ENCODE assay signal across 13 mouse cellular contexts in genomic region chr3:146102049-146102448, GRCm38 (mm10). TPM values are rescaled to one million over a fixed set of nuclear protein-coding genes. Genes with fewer than 3 reads are reported as not detected.
A peak's percentile ranks its signal among the peaks of the same experiment; 100 is the strongest.
DNase-seq lines count a peak whose midpoint lies in the region; ATAC-seq and TF ChIP-seq lines count a peak whose summit lies in the region.
"Had no signal": no experiment of that assay in that cellular context is flagged by ENCODE, and none has a peak within 500 bp of the region (broad histone marks: within the 10 kb centered on the region; RNA-seq: fewer than 3 reads in every experiment).

No protein-coding gene starts in this region.

- H3K4me3 ChIP-seq in layer of hippocampus, adult 2 months, result no peak overlapping the region
- H3K4me3 ChIP-seq in forebrain, embryonic 11.5 days (ENCODE audit: low read depth, low read length), result no peak overlapping the region
- H3K4me3 ChIP-seq: hindbrain, embryonic 10.5 days had no signal

- H3K27ac ChIP-seq in layer of hippocampus, adult 2 months, result no peak overlapping the region
- H3K27ac ChIP-seq in forebrain, embryonic 11.5 days (ENCODE audit: low read depth, low read length), result no peak overlapping the region
- H3K27ac ChIP-seq: hindbrain, embryonic 10.5 days had no signal

- H3K36me3 ChIP-seq in forebrain, embryonic 11.5 days (ENCODE audit: control insufficient read depth, insufficient read depth, low read length), result no peaks in the 10 kb centered on the region
- H3K36me3 ChIP-seq: hindbrain, embryonic 10.5 days had no signal

- ATAC-seq in forebrain, embryonic 11.5 days (replicated peaks; ENCODE audit: low FRiP score), result no peak
- ATAC-seq in frontal cortex, adult (ENCODE audit: low TSS enrichment), result no peak
- ATAC-seq in monocyte, adult 5-6 weeks (replicated peaks; ENCODE audit: insufficient number of reproducible peaks, low FRiP score, low TSS enrichment, poor library complexity, severe bottlenecking), result no peak

- no peaks in the 10 kb centered on the region for H3K27me3 ChIP-seq in forebrain, embryonic 11.5 days (ENCODE audit: control insufficient read depth, insufficient read depth, low read length)

- no peak for DNase-seq in layer of hippocampus, adult 2 months (ENCODE audit: low spot score in 2 of 2)
- no peak for DNase-seq in layer of hippocampus, adult 9-11 months
- peak; percentile 62 for DNase-seq in A20 (ENCODE audit: low read depth, low spot score)
- DNase-seq in CD8-positive naive resting alpha-beta T cell, adult 2 months (ENCODE audit: low read depth in 2 of 2, low spot score in 2 of 2), result peak; percentile 42 to 55
- DNase-seq in induced T-regulatory cell, adult 2 months (ENCODE audit: low read depth), result peak; percentile 41
- no peak for DNase-seq in forebrain, embryonic 11.5 days (ENCODE audit: low spot score)
- DNase-seq: gastrocnemius, postnatal 25 days had no signal

- H3K4me2 ChIP-seq in forebrain, embryonic 11.5 days (ENCODE audit: low read depth, low read length, severe bottlenecking), result no peak overlapping the region
- H3K4me2 ChIP-seq: midbrain, embryonic 11.5 days had no signal

- H3K9me3 ChIP-seq in forebrain, embryonic 11.5 days (ENCODE audit: control insufficient read depth, low read length), result no peaks in the 10 kb centered on the region; the same call in 1 of the 2 replicates

- H3K4me1 ChIP-seq in forebrain, embryonic 11.5 days (replicated peaks; ENCODE audit: control insufficient read depth, insufficient read depth, low read length), result no peaks in the 10 kb centered on the region
- H3K4me1 ChIP-seq: hindbrain, embryonic 10.5 days had no signal

- H3K9ac ChIP-seq in forebrain, embryonic 11.5 days (ENCODE audit: low read length), result no peak overlapping the region

- 64% methylated on average over 6 of the region's 6 CpGs for WGBS in forebrain, embryonic 11.5 days

- peak; percentile 63 for TF ChIP-seq CTCF in layer of hippocampus, adult 2 months (conservative IDR thresholded peaks at IDR 0.05)

RNA-seq across cellular contexts. Expression of gene Wdr63, which starts 5.9 kb away (rescaled TPM):
- under 1 TPM; 0.74 to 0.82 TPM for total RNA-seq in layer of hippocampus, adult 2 months (2021)
- 0.09 TPM in 1 of 2 replicates, not detected in the other for polyA plus RNA-seq in forebrain, embryonic 11.5 days (2014; fragmentation: Nextera tagmentation; extraction: Ambion mirVana)
- total RNA-seq in monocyte, adult 5-6 weeks (2017), result not detected in 3 replicates
- total RNA-seq: gastrocnemius, postnatal 25 days; neutrophil, adult 5-6 weeks had no signal
- polyA plus RNA-seq: limb, embryonic 11.5 days; midbrain, embryonic 11.5 days had no signal

RNA-seq across cellular contexts. Expression of gene Mcoln3, which starts 15.2 kb away (rescaled TPM):
- not detected for total RNA-seq in layer of hippocampus, adult 2 months (2021)
- 3.7 and 4.8 TPM in 2 replicates for polyA plus RNA-seq in forebrain, embryonic 11.5 days (2014; fragmentation: Nextera tagmentation; extraction: Ambion mirVana)
- total RNA-seq in monocyte, adult 5-6 weeks (2017), result 0.19 to 0.78 TPM (median 0.75 TPM) in 3 replicates
- total RNA-seq: gastrocnemius, postnatal 25 days had no signal

RNA-seq across cellular contexts. Expression of gene Mcoln2, which starts 47.6 kb away (rescaled TPM):
- total RNA-seq in layer of hippocampus, adult 2 months (2021), result not detected
- polyA plus RNA-seq in forebrain, embryonic 11.5 days (2014; fragmentation: Nextera tagmentation; extraction: Ambion mirVana), result 0.11 and 0.27 TPM in 2 replicates
- total RNA-seq in monocyte, adult 5-6 weeks (2017), result 13.6 to 28.6 TPM (median 14.5 TPM) in 3 replicates

Comparison
In these comparisons a context has a peak if more than half of its experiments do, and no peak if none do; other contexts are left out.
1. DNase-seq: peak in A20 (single experiment), CD8-positive naive resting alpha-beta T cell, adult 2 months (2 of 2) and induced T-regulatory cell, adult 2 months (single experiment); none in layer of hippocampus, adult 2 months (0 of 2), layer of hippocampus, adult 9-11 months (single experiment) and forebrain, embryonic 11.5 days (single experiment).
2. RNA of gene Mcoln2, which starts 47.6 kb away (total RNA-seq): 13.6 to 28.6 TPM in monocyte, adult 5-6 weeks; not detected in layer of hippocampus, adult 2 months; every median in the first group is over 10 times any median in the second.